Mouse (Mus musculus): ENCODE measurements at regions not wholly inside any gene's neighbourhood (a gene's known extent, or its start where the extent isn't known, plus 50 kb on each side); places are given as distances from the start of the nearest gene placed in this dataset.

GRCm38 (mm10) chr3:103514061-103514460 lies 61.0 kb upstream of the Syt6 start:
- DNase-seq: no peak

- DNase-seq: no peak
Observed at GRCm38 (mm10) chr3:103515946-103516345, 59.1 kb upstream of the Syt6 start.

- no peak for DNase-seq
Observed at GRCm38 (mm10) chr3:103517376-103518304, 57.4 kb upstream of the Syt6 start.

- DNase-seq: no peak
Observed at GRCm38 (mm10) chr3:103518624-103519023, 56.4 kb upstream of the Syt6 start.
